Comparison of ENCODE assay signal across 8 mouse cellular contexts in genomic region chr19:7423028-7423655, GRCm38 (mm10). TPM values are rescaled to one million over a fixed set of nuclear protein-coding genes. Genes with fewer than 3 reads are reported as not detected.
DNase-seq lines count a peak whose midpoint lies in the region; ATAC-seq and TF ChIP-seq lines count a peak whose summit lies in the region.

No protein-coding gene starts in this region.

- no peak overlapping the region for H3K27ac ChIP-seq in cortical plate, adult 2 months (ENCODE audit: insufficient read depth, low read length)
- H3K27ac ChIP-seq in intestine, embryonic 15.5 days, result peak overlapping the region; percentile 64

- TF ChIP-seq CTCF in cortical plate, adult 2 months (IDR thresholded peaks at IDR 0.05; ENCODE audit: extremely low read depth, insufficient read depth, low read length), result no peak

- TF ChIP-seq POLR2A in cortical plate, adult 2 months (IDR thresholded peaks at IDR 0.05; ENCODE audit: extremely low read depth, insufficient read depth, low read length), result no peak

- peak; percentile 81 to 86 for DNase-seq in adrenal gland, adult 18-20 months (ENCODE audit: low spot score in 2 of 2)
- DNase-seq in gastrocnemius, postnatal 25 days, result peak; percentile 90
- DNase-seq in left cerebral cortex, postnatal 10 days (ENCODE audit: extremely low spot score in 1 of 2, low spot score in 2 of 2), result peak; percentile 78 to 85
- peak; percentile 94 to 97 for DNase-seq in lung, postnatal 4 days
- DNase-seq in right cerebral cortex, postnatal 4 days, result peak; percentile 75

- peaks cover 3% of the 10 kb centered on the region for H3K4me1 ChIP-seq in cortical plate, adult 2 months (ENCODE audit: control insufficient read depth, insufficient read depth, low read length)
- H3K4me1 ChIP-seq in intestine, embryonic 15.5 days (replicated peaks), result peaks cover 65% of the 10 kb centered on the region

- H3K4me3 ChIP-seq in cortical plate, adult 2 months (ENCODE audit: insufficient read depth, low read length), result peak overlapping the region; percentile 26; the same call in 1 of the 2 replicates
- peak overlapping the region; percentile 15 for H3K4me3 ChIP-seq in intestine, embryonic 15.5 days (replicated peaks)

- ATAC-seq in intestine, embryonic 15.5 days, result peak; percentile 76
- no peak for ATAC-seq in granulocyte monocyte progenitor cell, adult 5-6 weeks (replicated peaks; ENCODE audit: poor library complexity, severe bottlenecking)

- intact Hi-C loops in left cerebral cortex, postnatal 10 days (cut with DNase I), result no loop called here

- H3K4me2 ChIP-seq in intestine, embryonic 15.5 days (replicated peaks), result peak overlapping the region; percentile 48

- no peaks in the 10 kb centered on the region for H3K27me3 ChIP-seq in intestine, embryonic 15.5 days (replicated peaks)

- no peaks in the 10 kb centered on the region for H3K9me3 ChIP-seq in intestine, embryonic 15.5 days

- peaks cover 28% of the 10 kb centered on the region for H3K36me3 ChIP-seq in intestine, embryonic 15.5 days

- peak overlapping the region; percentile 36 for H3K9ac ChIP-seq in intestine, embryonic 15.5 days

- WGBS in intestine, embryonic 15.5 days, result 25% methylated on average over 51 of the region's 51 CpGs

RNA-seq across cellular contexts. Expression of gene 2700081O15Rik, which starts 5.7 kb away (rescaled TPM):
- total RNA-seq in adrenal gland, adult 18-20 months (2021), result 10 to 100 TPM; 17.1 to 20.0 TPM
- polyA plus RNA-seq in cortical plate, adult 2 months (2012; rRNA removed), result 26.7 and 32.9 TPM in 2 replicates
- 1 to 10 TPM; 6.8 to 7.9 TPM for total RNA-seq in gastrocnemius, postnatal 25 days (2021)
- 5.2 and 5.3 TPM in 2 replicates for polyA plus RNA-seq in intestine, embryonic 15.5 days (2015; fragmentation: Nextera tagmentation; extraction: Ambion mirVana)
- 10 to 100 TPM; 51.2 to 51.5 TPM for total RNA-seq in left cerebral cortex, postnatal 10 days (2021)
- 1.5 and 3.1 TPM in 2 replicates for total RNA-seq in granulocyte monocyte progenitor cell, adult 5-6 weeks (2014; fragmentation: Nextera tagmentation)
- 1.2 and 1.6 TPM in 2 replicates for total RNA-seq in granulocyte monocyte progenitor cell, adult 5-6 weeks (2017)

RNA-seq across cellular contexts. Expression of gene Spindoc, which starts 40.3 kb away (rescaled TPM):
- 10 to 100 TPM; 19.9 to 22.7 TPM for total RNA-seq in adrenal gland, adult 18-20 months (2021)
- polyA plus RNA-seq in cortical plate, adult 2 months (2012; rRNA removed), result 22.6 and 22.8 TPM in 2 replicates
- 1 to 10 TPM; 6.6 to 9.1 TPM for total RNA-seq in gastrocnemius, postnatal 25 days (2021)
- 20.4 and 20.5 TPM in 2 replicates for polyA plus RNA-seq in intestine, embryonic 15.5 days (2015; fragmentation: Nextera tagmentation; extraction: Ambion mirVana)
- 10 to 100 TPM; 33.4 to 38.2 TPM for total RNA-seq in left cerebral cortex, postnatal 10 days (2021)
- 19.2 and 19.8 TPM in 2 replicates for total RNA-seq in granulocyte monocyte progenitor cell, adult 5-6 weeks (2014; fragmentation: Nextera tagmentation)
- total RNA-seq in granulocyte monocyte progenitor cell, adult 5-6 weeks (2017), result 4.7 and 4.9 TPM in 2 replicates

RNA-seq across cellular contexts. Expression of gene Rtn3, which starts 59.9 kb away (rescaled TPM):
- total RNA-seq in adrenal gland, adult 18-20 months (2021), result 100 to 1,000 TPM; 137 to 151 TPM
- polyA plus RNA-seq in cortical plate, adult 2 months (2012; rRNA removed), result 810 and 857 TPM in 2 replicates
- total RNA-seq in gastrocnemius, postnatal 25 days (2021), result 10 to 100 TPM; 28.8 to 32.7 TPM
- 140 and 143 TPM in 2 replicates for polyA plus RNA-seq in intestine, embryonic 15.5 days (2015; fragmentation: Nextera tagmentation; extraction: Ambion mirVana)
- total RNA-seq in left cerebral cortex, postnatal 10 days (2021), result 100 to 1,000 TPM; 927 to 930 TPM
- 166 and 193 TPM in 2 replicates for total RNA-seq in granulocyte monocyte progenitor cell, adult 5-6 weeks (2014; fragmentation: Nextera tagmentation)
- total RNA-seq in granulocyte monocyte progenitor cell, adult 5-6 weeks (2017), result 80.4 and 94.7 TPM in 2 replicates

Comparison
In these comparisons a context has a peak if more than half of its experiments do, and no peak if none do; other contexts are left out.
1. RNA of gene Rtn3, which starts 59.9 kb away (total RNA-seq): 927 to 930 TPM in left cerebral cortex, postnatal 10 days; 80.4 to 193 TPM in granulocyte monocyte progenitor cell, adult 5-6 weeks, 137 to 151 TPM in adrenal gland, adult 18-20 months and 28.8 to 32.7 TPM in gastrocnemius, postnatal 25 days; every median in the first group is over 4 times any median in the second.
2. Peak in every context shown above with its lines, with median percentiles within 50 percentile points of each other: DNase-seq.